Mouse (Mus musculus): Measurements from ENCODE around the gene Cryl1.

- TF ChIP-seq POLR2A (IDR thresholded peaks at IDR 0.05; ENCODE audit: borderline replicate concordance, extremely low read depth, insufficient read depth, insufficient read length, poor library complexity, severe bottlenecking): no peak
- TF ChIP-seq CTCF (IDR thresholded peaks at IDR 0.05; ENCODE audit: borderline replicate concordance, extremely low read depth, insufficient read depth, insufficient read length): no peak
These were observed 114.5 kb downstream of the Cryl1 start for GRCm38 (mm10) chr14:57283816-57284215.
